Mouse (Mus musculus): ENCODE data around the gene Nxpe3.
A peak's percentile ranks its signal among the peaks of the same experiment; 100 is the strongest.
"Not testable (repeated sequence)": the region's sequence is repeated elsewhere in the genome, so short reads cannot be mapped to it uniquely, and the experiment has no call there.

Gene Nxpe3

GRCm38 (mm10) chr16:55838129-55838509 is 57.0 kb downstream of the Nxpe3 start:
- no peak for DNase-seq (ENCODE audit: low spot score in 2 of 2)

GRCm38 (mm10) chr16:55837653-55838052 is 57.4 kb downstream of the Nxpe3 start:
- not testable (repeated sequence) for DNase-seq (ENCODE audit: low spot score in 2 of 2)

GRCm38 (mm10) chr16:55837168-55837567 is 57.9 kb downstream of the Nxpe3 start:
- DNase-seq (ENCODE audit: low spot score in 2 of 2), result no peak

- no peak for DNase-seq (ENCODE audit: low spot score in 2 of 2)
Observed at GRCm38 (mm10) chr16:55835798-55836197, 59.3 kb downstream of the Nxpe3 start.

- no peak for DNase-seq (ENCODE audit: low spot score in 2 of 2)
Observed at GRCm38 (mm10) chr16:55832617-55833016, 62.5 kb downstream of the Nxpe3 start.

GRCm38 (mm10) chr16:55832040-55832439 is 63.0 kb downstream of the Nxpe3 start:
- no peak for DNase-seq (ENCODE audit: low spot score in 2 of 2)

GRCm38 (mm10) chr16:55831451-55831850 is 63.6 kb downstream of the Nxpe3 start:
- no peak for DNase-seq (ENCODE audit: low spot score in 2 of 2)

- DNase-seq (ENCODE audit: low spot score in 2 of 2), result no peak
Observed at GRCm38 (mm10) chr16:55823398-55824155, 71.5 kb downstream of the Nxpe3 start.

- no peak for DNase-seq (ENCODE audit: low spot score in 2 of 2)
Observed at GRCm38 (mm10) chr16:55822741-55823397, 72.2 kb downstream of the Nxpe3 start.

- peak; percentile 77 to 83 for DNase-seq (ENCODE audit: low spot score in 2 of 2)
Observed at GRCm38 (mm10) chr16:55821997-55822740, 72.9 kb downstream of the Nxpe3 start.

GRCm38 (mm10) chr16:55821571-55821981 is 73.5 kb downstream of the Nxpe3 start:
- no peak for DNase-seq (ENCODE audit: low spot score in 2 of 2)

- no peak for DNase-seq (ENCODE audit: low spot score in 2 of 2)
Observed at GRCm38 (mm10) chr16:55820916-55821570, 74.0 kb downstream of the Nxpe3 start.

GRCm38 (mm10) chr16:55820161-55820915 is 74.7 kb downstream of the Nxpe3 start:
- DNase-seq (ENCODE audit: low spot score in 2 of 2), result peak in 1 of 2 experiments; percentile 23

- no peak for DNase-seq (ENCODE audit: low spot score in 2 of 2)
Observed at GRCm38 (mm10) chr16:55819186-55819861, 75.8 kb downstream of the Nxpe3 start.

- no peak for DNase-seq (ENCODE audit: low spot score in 2 of 2)
Observed at GRCm38 (mm10) chr16:55817717-55818515, 77.2 kb downstream of the Nxpe3 start.

GRCm38 (mm10) chr16:55816202-55816941 is 78.7 kb downstream of the Nxpe3 start:
- no peak for DNase-seq (ENCODE audit: low spot score in 2 of 2)

GRCm38 (mm10) chr16:55815466-55815865 is 79.6 kb downstream of the Nxpe3 start:
- no peak for DNase-seq (ENCODE audit: low spot score in 2 of 2)

- DNase-seq (ENCODE audit: low spot score in 2 of 2), result no peak
Observed at GRCm38 (mm10) chr16:55814686-55815085, 80.4 kb downstream of the Nxpe3 start.

- no peak for DNase-seq (ENCODE audit: low spot score in 2 of 2)
Observed at GRCm38 (mm10) chr16:55813916-55814315, 81.2 kb downstream of the Nxpe3 start.
